Mouse (Mus musculus): Measurements from ENCODE around the gene AU018091.
"Not testable (repeated sequence)": the region's sequence is repeated elsewhere in the genome, so short reads cannot be mapped to it uniquely, and the experiment has no call there.

The AU018091 gene

GRCm38 (mm10) chr7:3164991-3165390 is 4.0 kb downstream of the AU018091 start:
- no peak for DNase-seq

GRCm38 (mm10) chr7:3164381-3164780 is 4.6 kb downstream of the AU018091 start:
- no peak for DNase-seq

- no peak for DNase-seq
Observed at GRCm38 (mm10) chr7:3150376-3150775, 18.6 kb downstream of the AU018091 start.

DNA sequence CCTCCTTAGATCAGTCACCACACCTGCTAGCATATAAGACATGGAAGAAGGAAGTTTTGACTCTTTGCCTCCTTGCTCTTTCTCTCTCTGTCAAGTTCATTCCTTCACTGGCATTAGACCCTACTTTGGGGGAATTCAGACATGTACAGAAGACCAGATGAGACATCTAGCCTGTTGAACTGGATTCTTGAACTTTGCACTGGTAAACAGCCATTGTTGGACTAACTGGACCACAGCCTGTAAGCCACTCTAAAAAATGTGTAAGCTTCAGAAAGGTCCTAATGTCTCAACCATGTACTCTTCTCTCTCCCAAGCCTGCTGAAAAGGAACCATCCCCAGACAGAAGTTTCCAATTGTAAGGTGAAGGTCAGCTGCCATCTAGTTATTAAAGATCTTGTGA is 22.9 kb downstream of the AU018091 start:
- DNase-seq = no peak

DNA sequence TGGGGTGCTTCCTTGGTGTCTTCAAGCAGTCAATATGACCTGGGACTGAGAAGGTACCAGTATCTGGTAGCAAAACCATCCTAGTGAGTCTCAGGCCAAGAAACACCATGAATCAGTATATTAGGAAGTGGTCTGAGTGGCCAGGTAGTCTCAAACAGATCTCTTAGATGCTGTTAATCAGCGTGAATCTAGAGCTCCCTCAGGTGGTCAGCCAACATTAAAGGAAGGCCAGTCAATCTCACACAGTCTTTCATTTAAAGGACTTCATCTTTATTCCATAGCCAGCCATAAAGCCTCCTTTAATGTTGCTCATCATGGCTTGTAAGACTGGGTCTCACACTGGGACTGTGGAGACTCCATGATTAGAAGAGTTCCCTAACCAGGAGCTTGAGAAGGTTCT is 25.7 kb downstream of the AU018091 start:
- no peak for DNase-seq

GRCm38 (mm10) chr7:3135606-3136005 is 33.4 kb downstream of the AU018091 start:
- no peak for DNase-seq

DNA sequence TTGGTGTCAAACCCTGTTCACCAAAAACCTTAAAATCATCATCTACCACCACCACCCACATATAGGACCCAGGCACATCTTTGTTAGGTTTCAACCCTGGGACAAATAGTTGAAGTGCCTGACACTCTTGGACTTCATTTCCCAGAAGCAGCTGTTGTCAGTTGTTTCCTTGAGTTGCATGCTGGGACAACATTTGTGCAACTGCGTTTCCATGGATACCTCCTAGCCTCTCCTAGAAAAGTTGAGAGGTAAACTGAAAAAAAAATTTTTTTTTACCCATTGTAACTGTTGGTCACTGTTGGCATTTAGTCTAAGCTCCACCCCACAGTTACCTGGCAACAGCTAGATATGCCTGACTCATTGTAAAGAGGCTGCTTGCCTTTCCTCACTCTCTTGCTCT is 34.3 kb downstream of the AU018091 start:
- DNase-seq = no peak

- no peak for DNase-seq
Observed at GRCm38 (mm10) chr7:3130342-3130741, 38.7 kb downstream of the AU018091 start.

GRCm38 (mm10) chr7:3128564-3128963 is 40.4 kb downstream of the AU018091 start:
- DNase-seq = not testable (repeated sequence)

DNA sequence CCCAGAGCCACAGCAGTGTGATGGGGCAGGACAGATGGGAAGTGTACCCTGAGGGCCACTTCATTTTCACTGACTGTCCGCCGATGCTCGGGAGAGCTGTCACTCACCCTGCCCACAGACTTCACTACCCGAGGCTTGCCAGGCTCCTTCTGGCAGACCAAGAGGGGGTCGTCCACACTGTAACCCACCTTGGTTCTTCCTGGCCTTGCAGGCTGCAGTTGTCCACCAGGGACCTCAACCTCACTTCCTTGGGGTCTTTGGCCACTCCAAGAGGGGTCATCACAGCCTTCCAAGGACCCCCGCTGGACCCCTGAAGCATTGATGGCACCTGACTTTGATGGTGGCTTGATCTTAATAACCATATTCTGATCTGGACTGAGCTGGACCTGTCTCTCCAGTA is 57.8 kb downstream of the AU018091 start:
- DNase-seq = not testable (repeated sequence)

GRCm38 (mm10) chr7:3106516-3107077 is 62.4 kb downstream of the AU018091 start:
- not testable (repeated sequence) for DNase-seq

Measured in cerebellum, adult 18-20 months (tissue).